In the genomic region with DNA sequence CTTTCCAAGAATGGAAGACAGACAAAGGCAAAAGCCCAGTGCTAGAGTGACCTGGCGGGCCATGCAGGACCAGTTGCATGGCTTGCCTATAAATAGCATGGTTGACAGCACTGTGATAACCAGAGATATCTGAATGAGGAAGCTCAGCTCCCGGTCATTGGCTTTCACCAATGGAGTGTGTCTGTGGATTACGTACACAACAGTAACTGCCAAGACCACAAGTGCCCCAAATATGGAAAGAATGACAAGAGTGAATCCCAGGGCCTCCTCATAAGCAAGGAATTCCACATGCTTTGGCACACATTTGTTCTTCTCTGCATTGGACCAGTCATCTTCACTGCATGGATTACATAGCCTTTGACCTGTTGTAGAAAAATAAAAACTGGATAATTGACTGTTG, we compare ENCODE assay signal across 26 mouse cellular contexts. TPM values are rescaled to one million over a fixed set of nuclear protein-coding genes. Genes with fewer than 3 reads are reported as not detected.
"Had no signal": no experiment of that assay in that cellular context is flagged by ENCODE, and none has a peak within 500 bp of the region (broad histone marks: within the 10 kb centered on the region; RNA-seq: fewer than 3 reads in every experiment).

No protein-coding gene starts in this region.

- H3K4me3 ChIP-seq: limb, embryonic 15.5 days; liver, embryonic 12.5 days; lung, embryonic 15.5 days; megakaryocyte, embryonic 14.5 days; midbrain, embryonic 12.5 days; neural tube, embryonic 13.5 days; stomach, embryonic 15.5 days had no signal

- H3K9me3 ChIP-seq: limb, embryonic 15.5 days; liver, embryonic 12.5 days; lung, embryonic 15.5 days; megakaryocyte, embryonic 14.5 days; midbrain, embryonic 12.5 days; neural tube, embryonic 13.5 days; stomach, embryonic 15.5 days had no signal

- DNase-seq: kidney, postnatal 10 days; kidney, postnatal 4 days; lung, postnatal 14 days; retina, postnatal 1 day; right cerebral cortex, postnatal 14 days; thymus, adult 2 months; thymus, postnatal 25 days had no signal

- H3K4me2 ChIP-seq: limb, embryonic 15.5 days; liver, embryonic 12.5 days; lung, embryonic 15.5 days; midbrain, embryonic 12.5 days; neural tube, embryonic 13.5 days; stomach, embryonic 15.5 days had no signal

- H3K4me1 ChIP-seq: limb, embryonic 15.5 days; liver, embryonic 12.5 days; lung, embryonic 15.5 days; megakaryocyte, embryonic 14.5 days; midbrain, embryonic 12.5 days; neural tube, embryonic 13.5 days; stomach, embryonic 15.5 days had no signal

- H3K27me3 ChIP-seq: limb, embryonic 15.5 days; liver, embryonic 12.5 days; lung, embryonic 15.5 days; megakaryocyte, embryonic 14.5 days; midbrain, embryonic 12.5 days; neural tube, embryonic 13.5 days; stomach, embryonic 15.5 days had no signal

- H3K27ac ChIP-seq: limb, embryonic 15.5 days; liver, embryonic 12.5 days; lung, embryonic 15.5 days; macrophage; midbrain, embryonic 12.5 days; neural tube, embryonic 13.5 days; stomach, embryonic 15.5 days had no signal

- H3K9ac ChIP-seq: limb, embryonic 15.5 days; liver, embryonic 12.5 days; lung, embryonic 15.5 days; midbrain, embryonic 12.5 days; neural tube, embryonic 13.5 days; stomach, embryonic 15.5 days had no signal

- H3K36me3 ChIP-seq: limb, embryonic 15.5 days; liver, embryonic 12.5 days; lung, embryonic 15.5 days; midbrain, embryonic 12.5 days; neural tube, embryonic 13.5 days; stomach, embryonic 15.5 days had no signal

- ATAC-seq: liver, embryonic 12.5 days; midbrain, embryonic 16.5 days had no signal

RNA-seq across cellular contexts. Expression of a gene that starts 29.9 kb away (rescaled TPM):
- total RNA-seq: layer of hippocampus, adult 8-10 months; layer of hippocampus, postnatal 14 days; left cerebral cortex, adult 18-20 months; left cerebral cortex, postnatal 25 days had no signal
- polyA plus RNA-seq: kidney, embryonic 14.5 days; limb, embryonic 11.5 days; limb, embryonic 15.5 days; liver, embryonic 12.5 days; liver, embryonic 16.5 days; lung, embryonic 15.5 days; macrophage; midbrain, embryonic 12.5 days; neural tube, embryonic 13.5 days; spleen, adult 2 months; stomach, embryonic 15.5 days; testis, adult 2 months; thymus, adult 2 months; urinary bladder, adult 2 months had no signal
